Mouse (Mus musculus) layer of hippocampus, adult 9-10 months (tissue): ENCODE measurements at regions not wholly inside any gene's neighbourhood (a gene's known extent, or its start where the extent isn't known, plus 50 kb on each side); places are given as distances from the start of the nearest gene placed in this dataset.

Experiments used
- DNase-seq: peaks from one replicate; pipeline ENCODE4 v3.0.0; 2022; ENCODE audit warnings: low spot score

DNA sequence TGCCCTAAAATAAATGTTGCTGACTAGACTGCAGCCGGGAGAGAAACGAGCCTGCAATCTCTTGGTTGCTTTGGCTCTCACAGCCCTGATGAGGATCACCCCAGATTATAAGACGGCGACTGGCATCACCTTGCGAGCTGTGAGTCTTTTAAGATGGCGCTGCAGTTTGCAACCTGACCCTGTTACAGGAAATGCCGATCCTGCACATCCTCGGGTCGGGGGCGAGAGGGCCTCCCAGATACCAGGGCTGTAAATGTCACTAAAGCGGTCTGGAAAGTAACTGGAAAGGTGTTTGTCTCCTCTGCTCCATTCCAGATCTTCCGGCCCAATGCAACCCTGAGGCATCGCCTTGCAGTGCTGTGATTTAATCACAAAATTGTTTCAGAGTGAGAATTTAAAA lies 53.4 kb downstream of the Cartpt start:
- DNase-seq = no peak

DNA sequence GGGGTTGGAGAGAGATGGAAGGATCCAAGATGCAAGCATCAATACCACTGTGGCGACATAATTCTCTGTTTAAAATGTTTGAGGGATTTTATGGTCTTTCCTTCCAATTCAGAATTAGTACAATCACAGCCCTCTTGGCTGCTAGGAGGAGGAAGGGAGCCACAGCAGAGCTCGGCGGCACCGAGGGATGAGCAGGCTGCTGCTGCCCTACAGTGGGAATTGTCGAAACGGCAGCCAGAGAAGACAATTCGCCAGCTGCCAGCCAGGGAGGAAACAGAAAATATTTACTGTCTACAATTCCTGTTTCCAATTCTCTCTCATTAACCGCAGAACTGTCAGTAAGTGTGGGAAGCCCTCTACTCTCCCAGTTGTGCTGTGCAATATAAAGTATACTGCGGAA lies 58.3 kb downstream of the Cartpt start:
- no peak for DNase-seq

DNA sequence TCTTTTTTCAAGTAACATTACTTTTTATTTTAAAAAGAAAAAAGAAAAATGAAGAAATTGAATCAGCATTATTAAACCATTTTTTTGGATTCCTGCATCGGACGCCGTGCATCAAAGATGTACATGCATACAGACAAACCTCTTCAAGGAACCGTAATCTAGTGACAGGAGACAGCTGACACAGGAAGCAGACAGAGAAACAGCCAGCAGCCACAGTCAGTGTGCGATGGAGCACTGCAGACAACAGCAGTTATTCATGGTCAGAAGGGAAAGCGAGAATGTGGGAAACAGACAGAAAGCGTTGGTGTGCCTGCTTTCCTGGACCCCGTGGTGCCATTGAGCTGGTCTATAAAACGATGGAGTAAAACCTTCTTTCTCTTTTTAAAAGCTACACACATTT lies 61.4 kb downstream of the Cartpt start:
- DNase-seq = no peak

DNA sequence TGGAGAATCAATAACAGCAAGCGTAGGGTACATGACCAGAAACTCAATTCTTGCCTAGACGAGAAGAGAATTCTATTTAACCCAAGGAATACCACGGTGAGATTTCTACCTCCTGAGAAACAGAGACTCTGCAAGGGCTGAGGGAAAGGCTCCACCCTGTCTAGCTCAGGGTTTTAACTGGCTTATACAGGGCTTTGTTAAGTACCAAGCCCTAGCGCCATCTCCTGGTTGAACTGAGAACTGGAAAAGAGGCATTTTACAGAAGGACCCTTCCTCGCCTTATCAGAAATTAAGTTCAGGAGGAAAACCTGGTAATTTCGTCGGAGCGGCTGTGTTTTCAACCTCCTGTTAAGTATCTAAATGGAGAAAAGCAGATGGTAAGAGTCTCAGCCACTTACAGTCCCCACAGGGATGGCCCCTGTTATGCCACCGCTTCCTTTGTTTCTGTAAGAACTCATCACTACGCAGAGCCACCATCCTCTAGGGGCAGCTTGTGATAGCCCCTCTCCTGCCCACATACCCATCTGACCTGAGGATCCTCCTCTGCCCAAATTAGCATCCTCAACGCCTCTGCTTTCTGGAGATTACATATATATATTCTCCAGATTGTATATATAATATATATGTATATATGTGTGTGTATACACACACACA lies 63.0 kb downstream of the Cartpt start:
- peak; percentile 88 for DNase-seq

DNA sequence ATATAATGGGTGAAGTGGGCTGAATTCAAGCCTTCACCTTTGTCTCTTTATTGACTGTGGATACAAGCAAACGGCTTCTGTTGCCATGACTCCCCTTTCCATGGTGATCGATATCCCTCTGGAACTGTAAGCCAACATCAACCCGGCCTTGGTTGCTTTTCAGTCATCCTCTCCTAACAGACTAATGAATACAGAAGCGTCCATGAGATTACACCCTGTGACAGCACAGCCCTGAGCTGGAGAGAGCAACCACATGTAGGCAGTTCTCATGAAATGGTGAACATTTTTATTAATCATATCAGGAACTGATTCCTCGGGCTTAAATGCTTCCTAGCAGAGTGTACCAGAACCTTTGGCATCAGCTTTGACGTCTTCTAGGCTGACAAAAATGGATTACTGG lies 63.7 kb downstream of the Cartpt start:
- no peak for DNase-seq

DNA sequence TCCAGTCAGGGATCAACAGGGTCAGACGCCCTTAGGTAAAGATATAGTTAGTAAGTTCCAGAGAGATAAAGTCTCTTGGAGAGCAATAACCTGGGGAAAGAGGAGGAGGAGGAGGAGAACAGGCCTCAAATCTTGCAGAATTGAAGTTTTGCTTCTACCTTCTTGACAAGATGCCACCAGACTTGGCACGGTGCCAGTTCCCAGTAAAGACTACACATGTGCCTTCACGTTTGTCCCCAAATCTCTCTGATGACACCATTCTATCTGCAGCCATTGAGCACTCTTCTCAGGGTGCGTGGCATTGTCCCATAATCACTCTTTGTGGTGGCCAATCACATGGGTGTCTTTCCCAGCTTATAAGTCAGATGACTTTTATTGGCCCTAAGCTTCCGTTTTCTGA lies 64.3 kb downstream of the Cartpt start:
- no peak for DNase-seq

DNA sequence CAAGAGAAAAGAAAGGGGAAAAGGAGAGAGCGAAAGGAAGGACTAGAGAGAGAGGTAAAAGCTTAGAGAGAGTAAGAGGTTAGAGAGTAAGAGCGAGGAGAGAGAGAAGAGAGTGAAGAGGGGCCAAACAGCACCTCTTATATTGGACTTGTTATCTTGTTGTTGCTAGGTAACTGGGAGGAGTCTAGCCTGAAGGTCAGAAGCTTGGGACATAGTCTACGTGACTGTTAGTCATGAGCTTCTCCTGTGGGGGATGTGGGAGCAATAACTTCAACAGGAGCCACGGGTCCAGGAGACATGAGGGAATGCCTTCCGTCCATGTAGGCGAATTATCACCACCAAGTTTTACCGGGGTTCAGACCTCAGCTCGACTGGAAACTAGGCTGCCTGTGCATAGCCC lies 65.4 kb downstream of the Cartpt start:
- no peak for DNase-seq

DNA sequence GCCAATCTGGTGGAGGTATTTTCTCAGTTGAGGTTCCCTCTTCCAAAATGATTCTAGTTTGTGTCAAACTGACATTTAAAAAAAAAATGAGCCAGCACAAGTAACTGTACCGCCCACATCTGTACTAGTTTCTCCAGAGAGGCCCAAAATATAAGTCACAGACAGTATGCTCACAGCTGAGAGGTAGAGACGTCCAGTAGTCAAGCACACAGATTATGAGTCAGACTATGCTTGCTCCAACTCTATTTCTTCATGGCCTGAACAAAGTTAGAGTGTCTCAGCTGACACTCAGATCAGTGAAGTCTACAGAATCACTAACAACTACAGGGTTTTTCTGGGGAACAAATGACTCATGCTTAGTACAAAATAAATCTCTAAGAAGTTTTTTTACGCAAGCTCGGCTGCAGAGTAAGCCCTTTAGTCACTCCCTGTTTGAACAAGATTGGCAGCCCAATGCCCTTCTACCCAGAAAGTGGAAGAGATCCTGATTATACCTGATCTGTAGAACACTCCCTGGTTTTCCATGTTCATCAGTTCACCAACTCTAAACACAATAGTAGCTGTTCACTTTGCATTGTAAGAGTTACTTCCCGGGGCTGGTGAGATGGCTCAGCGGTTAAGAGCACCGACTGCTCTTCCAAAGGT lies 70.7 kb downstream of the Cartpt start:
- DNase-seq = no peak

DNA sequence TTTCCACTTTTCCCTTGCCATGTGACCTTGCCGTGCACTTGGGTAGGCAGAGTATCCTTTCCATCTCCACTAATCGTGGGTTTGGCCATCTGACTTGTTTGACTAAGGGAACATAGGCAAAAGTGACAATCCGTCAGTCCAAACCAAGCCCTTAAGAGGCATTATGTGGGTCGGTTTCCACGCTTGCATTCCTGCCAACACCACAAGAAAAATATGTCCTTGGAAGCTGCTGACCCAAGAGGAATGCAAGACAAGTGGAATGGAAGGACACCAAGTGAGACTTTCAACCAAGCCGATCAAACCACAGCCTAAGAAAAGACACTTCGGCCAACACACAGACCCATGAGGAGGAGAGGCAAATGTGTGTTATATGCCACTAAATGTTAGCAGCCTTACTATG lies 73.3 kb downstream of the Cartpt start:
- no peak for DNase-seq

DNA sequence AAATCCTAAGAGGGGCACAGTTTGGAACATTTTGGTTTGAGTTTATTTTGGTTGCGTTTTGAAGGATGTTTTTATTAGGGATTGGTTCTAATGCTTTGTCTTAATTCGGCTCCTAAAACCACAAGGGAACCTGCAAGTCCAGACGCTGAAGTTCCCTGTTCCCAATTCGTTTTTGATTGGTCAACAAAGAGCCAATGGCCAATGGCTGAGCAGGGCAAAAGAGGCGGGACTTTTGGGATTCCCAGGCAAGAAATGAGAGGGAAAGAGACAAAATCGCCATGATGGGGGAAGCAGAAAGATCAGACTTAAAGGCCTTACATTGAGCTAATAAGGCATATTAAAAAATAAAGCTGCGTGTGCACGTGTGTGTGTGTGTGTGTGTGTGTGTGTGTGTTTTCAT lies 76.3 kb downstream of the Cartpt start:
- no peak for DNase-seq

DNA sequence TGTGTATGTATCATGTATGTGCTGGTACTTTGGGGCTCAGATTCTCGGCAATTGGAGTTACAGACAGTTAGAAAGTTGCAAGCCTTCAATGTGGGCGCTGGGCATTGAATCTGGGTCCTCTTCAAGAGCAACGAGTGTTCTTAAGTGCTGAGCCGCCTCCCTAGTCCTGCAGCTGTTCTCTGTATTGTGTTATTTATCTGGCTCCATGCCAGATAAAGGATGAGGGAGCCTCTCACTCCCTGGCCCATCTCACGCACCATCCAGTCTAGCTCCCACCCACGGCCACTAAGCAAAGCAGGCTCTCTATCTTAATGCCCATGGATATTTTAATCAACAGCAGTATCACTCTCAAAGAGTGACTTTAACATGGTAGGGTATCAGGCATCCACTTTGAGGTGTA lies 84.2 kb downstream of the Cartpt start:
- no peak for DNase-seq

DNA sequence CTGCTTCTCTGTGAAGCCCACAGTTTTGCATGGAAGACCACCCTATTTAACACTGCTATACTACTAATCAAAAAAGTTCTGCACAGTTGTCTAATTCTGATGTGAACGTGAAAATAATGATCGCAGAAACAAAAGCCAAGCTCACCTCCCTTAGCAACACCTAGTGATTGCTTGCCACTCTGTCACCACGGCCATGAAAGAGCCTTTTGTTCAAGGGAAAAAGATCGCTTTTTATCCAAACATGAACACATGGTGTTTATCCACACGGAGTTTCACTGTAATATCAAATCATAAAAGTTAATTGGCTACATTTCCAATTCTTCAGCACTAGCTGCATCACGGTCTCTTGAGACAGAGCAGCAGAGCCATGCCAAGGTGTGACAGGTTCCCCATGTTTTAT lies 85.1 kb downstream of the Cartpt start:
- DNase-seq = no peak

DNA sequence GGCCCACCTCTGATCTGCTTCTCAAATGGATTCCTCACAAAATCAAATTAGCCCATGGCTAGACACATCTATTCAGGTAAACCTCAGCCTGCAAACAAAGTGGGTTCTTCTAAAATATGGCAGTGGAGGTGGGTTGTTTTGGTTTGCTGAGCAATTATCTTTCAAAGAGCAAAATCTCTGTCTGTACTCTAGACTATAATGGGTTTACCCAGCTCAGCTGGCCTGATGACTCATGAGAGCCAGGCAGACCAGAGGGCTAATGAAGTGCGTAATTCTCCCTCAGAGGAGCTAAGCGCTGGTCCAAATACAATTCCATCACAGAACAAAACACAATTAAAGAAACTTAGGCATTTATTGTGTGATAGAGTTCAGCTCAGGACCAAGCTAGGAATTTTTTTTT lies 86.1 kb downstream of the Cartpt start:
- DNase-seq = no peak

DNA sequence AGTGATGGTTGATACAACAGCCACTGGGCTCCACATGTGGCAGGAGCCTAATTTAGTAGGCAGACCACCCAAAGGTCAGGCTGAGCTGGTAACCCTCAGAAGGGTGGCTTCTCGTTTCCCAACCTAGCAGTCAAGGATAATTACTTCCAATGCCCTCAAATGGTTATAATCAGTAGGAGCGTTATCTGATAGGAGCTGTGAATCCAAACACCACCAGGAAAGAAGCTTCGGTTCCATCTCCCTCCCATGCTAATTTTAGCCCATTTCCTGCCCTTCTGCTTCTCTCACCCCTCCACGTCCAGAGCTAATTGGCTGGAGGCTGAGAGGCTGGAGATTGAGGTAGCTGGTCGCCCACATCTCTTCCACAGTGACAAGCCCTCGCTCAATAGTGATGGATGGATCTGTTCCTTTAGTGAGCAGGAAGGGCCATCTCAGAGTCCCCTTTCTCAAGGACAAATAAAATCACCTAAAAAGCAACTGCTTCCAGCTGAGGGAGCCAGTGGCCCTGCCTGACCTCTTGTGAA lies 86.8 kb downstream of the Cartpt start:
- DNase-seq = no peak

DNA sequence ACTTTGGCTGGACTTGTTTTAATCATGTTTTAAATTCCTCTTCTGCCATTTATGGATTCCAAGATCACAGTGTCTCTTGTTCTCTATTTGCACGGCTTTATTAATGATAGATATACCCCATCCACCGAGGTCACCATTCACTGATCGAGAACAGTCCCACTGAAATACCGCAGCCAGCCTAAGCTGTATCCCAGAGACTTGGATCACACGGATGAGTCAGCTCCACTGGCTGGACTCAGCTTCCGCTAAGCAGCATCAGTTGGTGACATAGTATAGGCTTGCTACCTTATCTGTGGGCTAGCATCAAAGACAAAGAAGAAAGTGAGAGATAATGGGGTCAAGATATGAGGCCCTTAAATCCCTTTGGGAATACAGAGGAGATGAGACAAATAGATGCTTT lies 106.4 kb downstream of the Cartpt start:
- no peak for DNase-seq

DNA sequence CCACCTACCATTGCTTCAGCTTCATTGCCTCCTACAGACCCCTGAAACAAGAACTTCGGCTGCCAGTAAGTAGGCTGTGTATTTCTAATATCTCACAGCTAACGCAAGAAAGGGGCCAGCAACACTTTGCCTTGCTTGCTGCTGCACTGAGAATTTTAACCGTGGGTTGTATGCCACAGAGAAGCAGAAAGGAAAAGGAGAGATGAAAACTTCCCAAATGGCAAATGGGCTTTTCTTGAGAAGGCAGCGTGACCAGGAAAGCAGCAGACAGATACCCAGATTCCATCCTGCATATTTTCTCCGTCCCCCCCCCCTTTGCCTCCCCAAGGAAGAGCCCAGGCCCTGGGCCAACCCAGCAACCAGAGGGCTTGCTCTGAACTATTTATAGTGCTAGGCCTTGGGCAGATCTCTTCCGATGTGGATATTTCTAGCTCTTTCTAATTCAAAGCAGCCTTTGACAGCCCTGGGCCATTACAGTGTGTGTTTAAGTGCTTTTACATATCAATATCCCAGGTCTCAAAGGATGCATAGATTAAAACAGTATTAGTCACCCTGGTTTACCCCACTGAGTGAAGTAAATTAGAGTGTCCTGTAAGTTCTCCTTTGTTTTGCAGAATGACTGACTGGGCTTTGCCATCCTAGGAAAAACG lies 107.0 kb downstream of the Cartpt start:
- no peak for DNase-seq

DNA sequence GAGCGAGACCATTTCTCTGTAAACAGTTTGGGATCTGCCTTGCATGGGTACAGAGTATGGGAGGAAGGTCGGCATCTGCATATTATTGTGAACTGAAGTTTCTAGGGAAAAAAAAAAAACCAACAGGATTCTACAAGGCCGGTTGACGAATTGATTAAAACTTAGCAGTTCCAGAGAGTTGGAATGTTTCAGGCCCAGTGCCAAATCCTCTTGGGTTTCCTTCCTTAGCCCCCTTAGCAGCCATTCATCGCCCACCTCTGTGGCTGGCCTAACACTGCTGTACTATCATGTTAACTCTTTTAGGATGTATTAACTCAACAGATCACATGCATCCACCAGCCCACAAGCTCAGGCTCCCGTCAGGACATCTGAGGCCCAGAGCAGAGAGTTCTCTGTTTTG lies 107.9 kb downstream of the Cartpt start:
- no peak for DNase-seq

DNA sequence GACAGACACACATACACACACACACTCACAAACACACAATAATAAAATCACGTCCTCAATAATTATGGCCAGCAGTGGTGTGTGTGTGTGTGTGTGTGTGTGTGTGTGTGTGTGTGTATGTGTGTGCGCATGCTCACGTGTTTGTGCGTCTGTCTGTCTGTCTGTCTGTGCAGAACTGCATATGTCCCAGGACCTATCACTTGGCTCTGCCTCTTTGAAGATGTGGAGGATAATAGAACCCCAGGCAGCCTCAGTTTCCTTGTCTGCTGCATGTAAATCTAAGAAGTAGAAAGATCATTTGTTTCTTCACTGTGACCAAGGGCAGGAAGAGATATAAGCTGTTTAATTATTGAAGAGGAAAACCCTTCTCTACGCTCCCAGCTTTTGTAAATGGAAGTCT lies 109.9 kb downstream of the Cartpt start:
- DNase-seq = no peak

DNA sequence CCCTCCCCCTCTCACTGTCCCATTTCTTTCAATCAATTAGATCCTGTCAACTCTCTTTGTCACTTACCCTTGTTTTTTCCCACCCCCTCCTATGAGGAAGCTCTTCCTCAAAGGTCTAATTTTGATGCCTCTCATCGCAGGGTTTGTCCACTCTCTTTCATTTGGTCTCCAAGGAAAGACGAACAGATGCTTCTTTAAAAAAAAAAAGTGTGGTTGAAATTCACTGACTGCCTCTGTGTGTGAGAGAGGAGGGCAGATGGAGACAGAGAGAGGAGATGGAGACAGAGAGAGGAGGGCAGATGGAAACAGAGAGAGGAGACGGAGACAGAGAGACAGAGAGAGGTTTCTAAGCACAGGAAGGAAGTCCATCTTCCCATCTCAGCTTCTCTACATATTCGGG lies 113.1 kb downstream of the Cartpt start:
- no peak for DNase-seq

DNA sequence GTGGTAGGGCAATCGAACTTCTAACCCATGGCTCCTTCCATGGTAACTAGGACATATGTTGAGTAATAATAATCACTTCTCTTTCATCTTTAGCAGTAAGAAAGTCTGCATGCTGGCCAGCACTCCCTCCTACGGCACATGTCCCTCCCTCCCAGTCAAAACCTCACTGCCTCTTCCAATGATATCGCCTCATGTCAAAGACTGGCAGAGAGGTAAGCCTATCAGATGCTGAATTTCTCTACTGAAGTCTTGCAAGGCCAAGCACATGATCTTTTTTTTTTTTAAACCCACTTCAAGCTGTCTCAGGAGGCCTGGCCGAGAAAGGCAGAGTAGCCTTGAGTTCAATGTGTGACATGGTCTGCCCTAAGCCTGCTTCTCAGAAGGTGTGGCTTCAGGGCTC lies 115.5 kb downstream of the Cartpt start:
- DNase-seq = no peak

DNA sequence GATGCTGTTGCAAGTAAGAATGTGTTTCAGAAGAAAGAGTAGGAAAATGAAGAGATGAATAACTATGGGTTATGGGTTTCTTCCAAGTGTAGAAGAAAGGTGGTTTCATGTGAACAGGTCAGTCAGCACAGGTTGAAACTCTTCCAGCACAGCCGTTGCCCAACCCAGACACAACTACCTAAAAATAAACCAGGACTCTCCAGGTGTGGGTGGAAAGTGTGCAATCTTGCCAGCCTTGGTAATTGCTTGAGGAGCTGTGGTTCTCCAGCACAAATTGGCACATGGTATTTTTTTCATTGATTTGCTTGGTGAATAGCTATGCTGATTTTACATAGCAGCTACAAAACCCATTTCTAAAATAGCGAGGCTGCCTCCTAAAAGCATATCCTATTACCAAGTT lies 116.6 kb downstream of the Cartpt start:
- DNase-seq = no peak

DNA sequence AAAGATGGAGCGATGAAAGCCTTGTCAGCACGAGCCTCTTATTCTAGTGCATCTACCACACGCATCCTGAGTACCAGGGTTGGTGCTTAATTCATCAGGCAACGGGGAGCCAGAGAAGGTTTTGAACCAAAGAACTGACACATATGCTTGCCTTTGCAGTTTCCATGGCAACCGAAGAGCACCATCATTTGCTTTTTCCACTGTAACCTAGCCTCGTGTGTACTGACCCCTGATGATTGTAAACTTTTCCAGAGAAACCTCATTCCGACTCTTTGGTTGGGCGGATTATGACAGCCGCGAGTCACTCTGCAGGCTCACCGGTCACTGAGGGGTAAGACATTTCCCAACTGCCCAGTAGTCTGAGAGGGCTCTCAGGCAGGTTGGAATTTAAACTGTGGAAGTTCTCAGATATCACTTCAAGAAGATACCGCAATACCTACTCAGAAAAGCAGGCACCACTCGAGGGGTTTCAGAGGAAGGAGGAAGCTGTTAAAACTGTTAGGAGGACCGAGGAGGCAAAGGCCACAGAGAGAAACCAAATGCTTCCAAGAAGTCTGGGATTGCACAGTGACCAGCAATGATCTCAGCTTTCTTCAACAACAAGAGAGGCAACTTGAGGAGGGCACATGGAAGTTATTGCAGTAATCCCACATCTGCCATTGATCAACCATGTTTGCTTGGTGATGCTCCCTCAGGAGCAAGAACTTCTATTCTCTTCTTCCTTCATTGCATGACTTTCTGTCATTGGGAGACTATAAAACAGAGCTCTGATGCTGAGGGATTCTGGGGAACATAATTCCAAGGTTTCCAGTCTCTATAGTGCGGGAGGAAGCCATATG lies 117.8 kb downstream of the Cartpt start:
- no peak for DNase-seq

DNA sequence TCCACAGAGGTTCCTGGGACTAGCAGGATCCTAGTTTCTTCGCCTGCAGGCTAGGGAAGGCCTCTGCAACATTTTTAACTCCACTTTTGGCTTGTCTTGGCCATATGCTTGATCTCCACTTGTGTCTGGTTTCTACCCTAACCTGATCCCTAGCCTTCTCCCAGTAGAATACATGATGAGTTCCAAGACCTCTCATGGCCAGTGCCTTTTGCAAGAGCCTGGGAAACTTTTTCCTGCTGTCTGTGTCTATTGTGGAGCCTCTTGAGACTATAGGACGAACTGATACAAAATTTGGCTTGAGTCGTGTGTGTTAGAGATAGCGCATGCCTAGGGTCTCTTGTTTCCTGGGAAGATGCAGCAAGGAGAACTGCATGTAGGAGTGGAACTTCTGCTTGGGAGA lies 119.3 kb downstream of the Cartpt start:
- DNase-seq = no peak
